Mouse (Mus musculus): ENCODE data around the gene Hrh3. TPM values are rescaled to one million over a fixed set of nuclear protein-coding genes. Genes with fewer than 3 reads are reported as not detected.

The Hrh3 gene
- total and polyA plus RNA-seq, 2 experiments from 2014 or later, result 3.4 to 5.9 TPM

DNA sequence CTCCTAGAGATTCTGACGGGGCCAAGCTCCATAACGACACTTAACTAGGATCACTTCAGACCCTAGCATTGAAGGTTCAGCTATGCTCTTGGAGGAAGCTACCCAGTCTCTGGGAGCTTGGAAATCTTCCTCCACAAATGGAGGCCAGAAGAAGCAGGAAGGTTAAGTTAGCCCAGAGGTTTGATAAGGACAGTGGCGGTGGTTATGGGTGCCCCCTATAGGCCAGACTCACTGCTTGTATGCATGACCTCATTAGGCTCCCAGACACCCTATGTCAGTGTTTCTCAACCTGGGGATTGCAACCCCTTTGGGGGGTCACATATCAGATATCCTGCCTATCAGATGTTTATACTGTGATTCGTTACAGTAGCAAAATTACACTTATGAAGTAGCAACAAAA, 2.8 kb upstream of the Hrh3 start:
- H3K27me3 ChIP-seq (ENCODE audit: insufficient read depth, low read length), result peaks cover 6% of the 10 kb centered on the region; the same call in 1 of the 2 replicates
- DNase-seq (ENCODE audit: low spot score) (no peak), ATAC-seq (no peak)
- H3K4me3 ChIP-seq (ENCODE audit: low read length), result no peak overlapping the region
- H3K9me3 ChIP-seq (ENCODE audit: low read length), result no peaks in the 10 kb centered on the region
- H3K4me1 ChIP-seq (ENCODE audit: insufficient read depth, low read length), result peaks cover 7% of the 10 kb centered on the region; the same call in 1 of the 2 replicates
- TF ChIP-seq CTCF (IDR thresholded peaks at IDR 0.05; ENCODE audit: low read depth), result peak; percentile 36
- no peaks in the 10 kb centered on the region for H3K36me3 ChIP-seq (ENCODE audit: insufficient read depth, low read length)
- no peak overlapping the region for H3K9ac ChIP-seq (replicated peaks; ENCODE audit: low read length)
- no peak overlapping the region for H3K4me2 ChIP-seq (ENCODE audit: low read depth, low read length)
- H3K27ac ChIP-seq, result no peak overlapping the region
- WGBS, result 69% methylated on average over 4 of the region's 4 CpGs

DNA sequence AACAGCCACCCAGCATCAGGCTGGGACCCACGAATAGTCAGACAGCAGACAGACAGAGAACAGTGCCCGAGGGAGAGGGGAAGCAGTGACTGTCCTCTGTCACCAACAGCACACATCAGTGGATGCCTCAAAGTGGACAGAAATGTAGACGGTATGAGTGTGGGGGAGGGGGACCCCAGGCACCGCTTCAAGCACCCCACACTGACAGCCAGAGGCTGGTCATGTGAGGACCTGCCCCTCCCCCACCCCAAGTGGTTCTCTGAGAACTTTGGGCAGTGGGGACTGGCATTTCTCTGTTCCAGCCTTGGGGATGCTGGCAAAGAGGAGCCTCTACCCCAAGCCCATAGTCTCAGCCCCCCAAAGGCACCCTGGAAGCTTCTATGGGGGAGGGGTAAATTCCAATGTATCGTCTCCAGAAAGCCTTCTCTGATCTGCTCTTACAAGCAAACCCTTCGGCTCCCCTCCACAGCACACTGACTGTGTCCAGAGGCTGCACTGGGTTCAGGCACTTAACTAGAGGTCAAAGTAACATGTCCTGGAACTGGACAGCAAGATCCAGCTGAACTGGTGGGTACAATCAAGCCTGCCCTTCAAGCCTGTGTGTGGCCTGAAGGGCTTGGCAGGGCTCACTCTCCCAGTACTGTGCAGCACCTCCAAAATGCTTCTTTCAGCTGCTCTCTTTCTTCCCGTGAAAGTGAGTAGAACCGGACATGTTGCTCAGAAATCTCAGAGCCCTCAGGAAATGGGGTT, 1.3 kb upstream of the Hrh3 start:
- Histone ChIP-seq H3K36me3 (ENCODE audit: insufficient read depth, low read length) (no peaks in the 10 kb centered on the region), H3K27me3 (ENCODE audit: insufficient read depth, low read length) (peaks cover 6% of the 10 kb centered on the region; the same call in 1 of the 2 replicates), H3K4me1 (ENCODE audit: insufficient read depth, low read length) (peaks cover 7% of the 10 kb centered on the region; the same call in 1 of the 2 replicates), H3K9me3 (ENCODE audit: low read length) (no peaks in the 10 kb centered on the region), H3K4me3 (ENCODE audit: low read length) (no peak overlapping the region), H3K27ac (no peak overlapping the region), H3K4me2 (ENCODE audit: low read depth, low read length) (no peak overlapping the region), H3K9ac (replicated peaks; ENCODE audit: low read length) (no peak overlapping the region)
- ATAC-seq (no peak), DNase-seq (ENCODE audit: low spot score) (no peak)
- 26% methylated on average over 8 of the region's 8 CpGs for WGBS
- no peak for TF ChIP-seq CTCF (IDR thresholded peaks at IDR 0.05; ENCODE audit: low read depth)

DNA sequence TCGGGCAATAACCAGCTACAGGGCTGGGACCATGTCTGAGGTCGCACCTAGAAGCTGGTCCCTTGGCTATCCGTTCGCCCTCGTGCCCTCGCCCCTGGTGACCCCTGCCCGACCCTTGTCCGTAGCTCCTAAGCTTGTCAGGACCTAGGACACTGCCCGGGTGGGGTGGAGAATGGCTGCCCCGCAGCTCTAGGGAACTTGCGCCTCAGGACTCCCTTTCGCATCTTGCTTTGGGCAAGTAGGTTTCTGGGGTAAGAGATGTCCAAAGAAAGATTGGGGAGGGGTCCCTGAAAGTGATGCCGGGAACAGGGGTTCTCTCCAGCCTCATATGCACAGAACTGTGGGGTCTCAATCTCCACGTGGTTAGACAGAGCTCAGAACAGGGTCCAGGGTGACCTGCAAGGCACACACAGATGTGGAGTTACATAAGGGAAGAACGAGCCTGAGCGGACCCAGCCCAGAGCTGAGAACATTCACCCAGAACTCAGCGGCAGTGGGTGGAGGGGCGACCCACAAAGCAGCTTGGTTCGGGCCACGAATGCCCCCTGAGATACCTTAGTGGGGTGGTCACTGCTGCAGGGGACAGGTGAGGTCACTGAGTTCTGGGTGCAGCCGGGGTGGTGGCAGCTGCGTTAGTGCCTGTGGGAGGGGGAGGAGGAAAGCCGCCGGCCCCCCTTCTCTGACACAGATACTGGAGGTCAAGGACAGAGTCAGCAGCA, 530 bp upstream of the Hrh3 start:
- Histone ChIP-seq H3K4me3 (ENCODE audit: low read length) (peak overlapping the region; percentile 57), H3K27me3 (ENCODE audit: insufficient read depth, low read length) (peaks cover 6% of the 10 kb centered on the region; the same call in 1 of the 2 replicates), H3K9me3 (ENCODE audit: low read length) (no peaks in the 10 kb centered on the region), H3K4me2 (ENCODE audit: low read depth, low read length) (peak overlapping the region; percentile 94), H3K27ac (no peak overlapping the region), H3K4me1 (ENCODE audit: insufficient read depth, low read length) (peaks cover 7% of the 10 kb centered on the region; the same call in 1 of the 2 replicates), H3K9ac (replicated peaks; ENCODE audit: low read length) (peak overlapping the region; percentile 48), H3K36me3 (ENCODE audit: insufficient read depth, low read length) (no peaks in the 10 kb centered on the region)
- DNase-seq (ENCODE audit: low spot score) (no peak), ATAC-seq (no peak)
- 10% methylated on average over 24 of the region's 24 CpGs for WGBS
- no peak for TF ChIP-seq CTCF (IDR thresholded peaks at IDR 0.05; ENCODE audit: low read depth)

DNA sequence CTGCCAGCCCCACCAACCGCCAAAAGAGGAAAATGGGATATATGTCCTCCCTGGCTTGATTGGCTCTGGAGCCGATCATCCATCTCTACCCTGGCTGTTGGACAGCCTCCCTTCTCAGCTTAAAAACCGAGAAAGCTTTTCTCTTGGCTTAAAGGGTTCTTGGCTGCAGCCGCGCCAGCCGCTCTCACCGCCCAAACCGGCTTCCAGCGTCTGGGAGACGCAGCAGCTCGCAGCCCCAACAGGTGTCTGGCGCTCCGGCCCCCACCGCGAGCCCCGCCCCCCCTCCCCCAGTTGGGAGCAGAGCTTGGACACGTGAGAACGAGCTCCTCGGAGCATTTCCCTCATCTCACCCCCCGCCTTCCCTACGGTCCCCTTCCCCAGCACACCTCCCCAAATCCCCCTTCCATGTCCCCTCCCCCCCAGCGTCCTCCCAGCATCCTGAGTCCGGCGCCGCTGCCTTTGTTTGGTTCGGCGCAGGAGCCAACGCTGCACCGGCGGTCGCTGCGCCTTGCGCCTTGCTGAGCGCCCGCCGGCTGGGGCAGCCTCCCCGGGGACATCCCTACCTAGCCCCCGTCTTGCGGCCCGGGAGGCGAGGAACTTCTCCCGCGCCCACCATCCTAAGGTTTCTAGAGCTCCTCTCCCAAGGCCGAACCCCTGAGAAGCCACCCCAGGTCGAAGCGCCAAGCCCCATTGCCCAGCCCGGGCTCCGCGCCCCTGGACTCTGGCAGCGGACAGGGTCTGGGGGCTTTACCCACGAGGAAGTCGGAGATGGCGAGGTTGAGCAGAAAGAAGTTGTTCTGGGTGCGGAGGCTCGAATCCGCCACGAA, 924 bp downstream of the Hrh3 start:
- no peak for TF ChIP-seq CTCF (IDR thresholded peaks at IDR 0.05; ENCODE audit: low read depth)
- DNase-seq (ENCODE audit: low spot score) (peak; percentile 51), ATAC-seq (0 out of 2 replicates have a peak, but pooled peaks have one; percentile 10)
- H3K36me3 ChIP-seq (ENCODE audit: insufficient read depth, low read length), result no peaks in the 10 kb centered on the region
- peak overlapping the region; percentile 48 for H3K9ac ChIP-seq (replicated peaks; ENCODE audit: low read length)
- peaks cover 6% of the 10 kb centered on the region; the same call in 1 of the 2 replicates for H3K27me3 ChIP-seq (ENCODE audit: insufficient read depth, low read length)
- WGBS, result under 1% methylated on average over 56 of the region's 57 CpGs
- peak overlapping the region; percentile 57 for H3K4me3 ChIP-seq (ENCODE audit: low read length)
- H3K4me2 ChIP-seq (ENCODE audit: low read depth, low read length), result peak overlapping the region; percentile 94
- no peak overlapping the region for H3K27ac ChIP-seq
- no peaks in the 10 kb centered on the region for H3K9me3 ChIP-seq (ENCODE audit: low read length)
- peaks cover 7% of the 10 kb centered on the region; the same call in 1 of the 2 replicates for H3K4me1 ChIP-seq (ENCODE audit: insufficient read depth, low read length)

DNA sequence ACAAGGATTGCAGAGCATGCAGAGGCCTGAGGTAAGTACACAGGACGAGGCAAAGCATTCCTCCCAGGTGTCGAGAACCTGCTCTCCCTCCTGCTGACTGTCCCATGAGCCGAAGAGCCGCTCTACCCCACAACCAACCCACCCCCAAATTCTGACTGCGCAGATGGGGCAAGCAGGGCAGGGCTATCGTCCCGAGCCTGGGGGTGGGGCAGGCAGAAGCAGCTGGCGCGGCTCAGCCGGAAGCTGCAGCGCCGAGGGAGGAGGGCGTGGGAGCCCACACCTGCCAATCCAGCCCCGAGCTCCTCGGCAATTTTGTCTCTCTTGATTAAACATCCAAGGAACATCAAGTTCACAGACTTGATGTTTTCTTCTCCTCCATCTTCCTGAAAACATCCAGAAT, 4.8 kb downstream of the Hrh3 start:
- Histone ChIP-seq H3K9me3 (ENCODE audit: low read length) (no peaks in the 10 kb centered on the region), H3K9ac (replicated peaks; ENCODE audit: low read length) (no peak overlapping the region), H3K4me2 (ENCODE audit: low read depth, low read length) (no peak overlapping the region), H3K4me3 (ENCODE audit: low read length) (no peak overlapping the region), H3K4me1 (ENCODE audit: insufficient read depth, low read length) (peaks cover 7% of the 10 kb centered on the region; the same call in 1 of the 2 replicates), H3K27ac (no peak overlapping the region), H3K27me3 (ENCODE audit: insufficient read depth, low read length) (peaks cover 2% of the 10 kb centered on the region; the same call in 1 of the 2 replicates), H3K36me3 (ENCODE audit: insufficient read depth, low read length) (no peaks in the 10 kb centered on the region)
- no peak for TF ChIP-seq CTCF (IDR thresholded peaks at IDR 0.05; ENCODE audit: low read depth)
- ATAC-seq (no peak), DNase-seq (ENCODE audit: low spot score) (no peak)
- 15% methylated on average over 15 of the region's 15 CpGs for WGBS

DNA sequence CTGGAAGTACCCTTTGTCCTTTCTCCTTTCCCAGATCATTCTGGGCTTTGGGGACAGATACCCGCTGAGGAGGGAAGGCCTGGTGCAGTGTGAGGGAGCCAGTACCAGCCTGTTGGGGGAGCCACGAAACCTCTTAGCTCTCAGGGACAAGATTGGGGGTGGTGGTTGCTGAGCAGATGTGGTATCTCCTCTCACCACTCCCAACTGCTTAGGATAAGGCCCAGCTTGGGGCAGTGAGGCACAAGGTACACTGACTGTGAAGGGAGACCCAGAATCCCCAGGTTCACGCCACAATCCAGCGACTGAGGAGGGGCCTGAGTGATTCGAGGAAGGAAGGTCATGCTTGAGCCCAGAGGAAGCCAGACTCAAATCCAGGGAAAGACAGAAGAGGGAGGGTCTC, 6.1 kb downstream of the Hrh3 start:
- ATAC-seq (peak; percentile 8; the same call in 1 of the 2 replicates), DNase-seq (ENCODE audit: low spot score) (no peak)
- peak; percentile 27; the same call in 1 of the 2 replicates for TF ChIP-seq CTCF (IDR thresholded peaks at IDR 0.05; ENCODE audit: low read depth)
- Histone ChIP-seq H3K27me3 (ENCODE audit: insufficient read depth, low read length) (no peaks in the 10 kb centered on the region), H3K27ac (no peak overlapping the region), H3K4me1 (ENCODE audit: insufficient read depth, low read length) (peaks cover 4% of the 10 kb centered on the region; the same call in 1 of the 2 replicates), H3K36me3 (ENCODE audit: insufficient read depth, low read length) (no peaks in the 10 kb centered on the region), H3K9ac (replicated peaks; ENCODE audit: low read length) (no peak overlapping the region), H3K4me2 (ENCODE audit: low read depth, low read length) (no peak overlapping the region), H3K4me3 (ENCODE audit: low read length) (no peak overlapping the region), H3K9me3 (ENCODE audit: low read length) (no peaks in the 10 kb centered on the region)
- 47% methylated on average over 5 of the region's 5 CpGs for WGBS

All from hindbrain, postnatal 0 days (tissue).